8 mouse cellular contexts compared by ENCODE assay signal in the genomic region with DNA sequence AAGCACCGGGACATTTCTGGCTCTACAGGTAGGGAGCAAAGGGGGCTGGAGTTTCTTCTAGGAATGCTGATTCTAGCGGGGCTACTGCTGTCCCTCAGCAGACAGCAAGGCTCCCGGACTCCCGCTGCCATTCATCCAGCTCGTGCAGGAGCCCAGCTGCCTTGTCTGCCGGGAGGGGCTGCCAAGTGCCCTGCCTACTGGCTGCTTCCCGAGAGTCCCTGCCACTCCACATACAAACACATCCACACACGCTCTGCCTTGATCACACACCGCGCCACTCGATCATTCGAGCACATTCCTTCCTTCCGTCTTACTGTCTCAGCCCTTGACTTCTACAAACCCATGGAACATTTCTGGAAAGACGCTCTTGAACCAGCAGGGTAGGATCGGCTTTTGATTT.
DNase-seq lines count a peak whose midpoint lies in the region; ATAC-seq lines count a peak whose summit lies in the region.

No protein-coding gene starts in this region.

- H3K27ac ChIP-seq in heart, embryonic 15.5 days: no peak overlapping the region
- no peak overlapping the region for H3K27ac ChIP-seq in lung, embryonic 16.5 days (ENCODE audit: low read length)

- 2% methylated on average over 15 of the region's 15 CpGs for WGBS in heart, embryonic 15.5 days
- WGBS in lung, embryonic 16.5 days: 1% methylated on average over 15 of the region's 15 CpGs

- peaks cover 30% of the 10 kb centered on the region for H3K27me3 ChIP-seq in heart, embryonic 15.5 days
- peaks cover 31% of the 10 kb centered on the region for H3K27me3 ChIP-seq in lung, embryonic 16.5 days (ENCODE audit: control insufficient read depth, insufficient read depth, low read depth, low read length)

- peak overlapping the region; percentile 55; the same call in 1 of the 2 replicates for H3K9ac ChIP-seq in heart, embryonic 15.5 days
- peak overlapping the region; percentile 39; the same call in 1 of the 2 replicates for H3K9ac ChIP-seq in lung, embryonic 16.5 days (ENCODE audit: low read length)

- peaks cover 15% of the 10 kb centered on the region for H3K4me1 ChIP-seq in heart, embryonic 15.5 days (replicated peaks)
- H3K4me1 ChIP-seq in lung, embryonic 16.5 days (replicated peaks; ENCODE audit: control insufficient read depth, insufficient read depth, low read length): peaks cover 11% of the 10 kb centered on the region

- peak; percentile 8 to 29 for DNase-seq in cerebellum, adult 18-20 months
- DNase-seq in cerebellum, adult 11 months: no peak
- peak; percentile 37 for DNase-seq in embryo, embryonic 9.5 days (ENCODE audit: extremely low spot score)
- DNase-seq in kidney, postnatal 14 days: peak; percentile 21
- peak; percentile 40 for DNase-seq in ovary, postnatal 14 days (ENCODE audit: low spot score)
- DNase-seq in thymus, adult 18-20 months: no peak

- ATAC-seq in heart, embryonic 15.5 days (replicated peaks; ENCODE audit: insufficient number of reproducible peaks, insufficient read depth, low FRiP score, low read depth): peak; percentile 43; the same call in 1 of the 2 replicates
- peak; percentile 49; the same call in 1 of the 2 replicates for ATAC-seq in lung, embryonic 16.5 days (ENCODE audit: low read depth)

- no peaks in the 10 kb centered on the region for H3K9me3 ChIP-seq in heart, embryonic 15.5 days (replicated peaks)
- no peaks in the 10 kb centered on the region for H3K9me3 ChIP-seq in lung, embryonic 16.5 days (ENCODE audit: control insufficient read depth, low read length)

- peak overlapping the region; percentile 51 for H3K4me3 ChIP-seq in heart, embryonic 15.5 days
- peak overlapping the region; percentile 40 for H3K4me3 ChIP-seq in lung, embryonic 16.5 days (ENCODE audit: low read length)

- peak overlapping the region; percentile 76 for H3K4me2 ChIP-seq in heart, embryonic 15.5 days
- peak overlapping the region; percentile 58 for H3K4me2 ChIP-seq in lung, embryonic 16.5 days (ENCODE audit: low read depth, low read length)

- no peaks in the 10 kb centered on the region for H3K36me3 ChIP-seq in heart, embryonic 15.5 days
- no peaks in the 10 kb centered on the region for H3K36me3 ChIP-seq in lung, embryonic 16.5 days (ENCODE audit: control insufficient read depth, insufficient read depth, low read length)

Comparison
In these comparisons a context has a peak if more than half of its experiments do, and no peak if none do; other contexts are left out.
1. DNase-seq: peak in cerebellum, adult 18-20 months (2 of 2), embryo, embryonic 9.5 days (single experiment), kidney, postnatal 14 days (single experiment) and ovary, postnatal 14 days (single experiment); none in cerebellum, adult 11 months (single experiment) and thymus, adult 18-20 months (0 of 2).